Mouse (Mus musculus): ENCODE results near the gene Mfng. TPM values are rescaled to one million over a fixed set of nuclear protein-coding genes. Genes with fewer than 3 reads are reported as not detected.
A peak's percentile ranks its signal among the peaks of the same experiment; 100 is the strongest.

Gene Mfng
- polyA plus RNA-seq, 1 experiment from 2014 or later: 7.3 TPM

DNA sequence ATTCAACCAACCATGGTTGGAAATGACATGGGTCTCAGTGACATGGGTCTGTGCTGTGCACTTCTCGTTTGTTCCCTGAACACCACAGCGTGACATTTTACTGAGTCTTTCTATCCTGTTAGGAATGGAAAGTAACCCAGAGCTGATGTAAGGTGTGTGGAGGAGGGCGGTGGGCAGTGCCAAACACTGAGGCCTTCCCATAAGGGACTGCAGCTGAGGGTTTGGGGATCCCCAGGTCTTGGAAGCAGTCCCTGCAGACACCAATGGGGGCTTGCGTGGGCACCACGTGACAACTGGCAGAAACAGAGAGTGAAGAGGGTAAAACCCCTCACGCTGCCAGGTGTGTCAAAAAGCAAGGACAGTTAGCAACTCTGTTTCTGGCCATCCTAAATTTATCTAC is 15.1 kb downstream of the Mfng start:
- Histone ChIP-seq H3K4me3 (no peak overlapping the region), H3K4me1 (replicated peaks) (no peaks in the 10 kb centered on the region), H3K4me2 (no peak overlapping the region), H3K27ac (ENCODE audit: poor library complexity, severe bottlenecking) (no peak overlapping the region), H3K36me3 (no peaks in the 10 kb centered on the region), H3K27me3 (replicated peaks) (peaks cover 11% of the 10 kb centered on the region; the same call in 1 of the 2 replicates), H3K9ac (no peak overlapping the region), H3K9me3 (replicated peaks) (no peaks in the 10 kb centered on the region)
- no peak for ATAC-seq (ENCODE audit: insufficient number of reproducible peaks, low FRiP score)
- WGBS: 82% methylated on average over 6 of the region's 6 CpGs

DNA sequence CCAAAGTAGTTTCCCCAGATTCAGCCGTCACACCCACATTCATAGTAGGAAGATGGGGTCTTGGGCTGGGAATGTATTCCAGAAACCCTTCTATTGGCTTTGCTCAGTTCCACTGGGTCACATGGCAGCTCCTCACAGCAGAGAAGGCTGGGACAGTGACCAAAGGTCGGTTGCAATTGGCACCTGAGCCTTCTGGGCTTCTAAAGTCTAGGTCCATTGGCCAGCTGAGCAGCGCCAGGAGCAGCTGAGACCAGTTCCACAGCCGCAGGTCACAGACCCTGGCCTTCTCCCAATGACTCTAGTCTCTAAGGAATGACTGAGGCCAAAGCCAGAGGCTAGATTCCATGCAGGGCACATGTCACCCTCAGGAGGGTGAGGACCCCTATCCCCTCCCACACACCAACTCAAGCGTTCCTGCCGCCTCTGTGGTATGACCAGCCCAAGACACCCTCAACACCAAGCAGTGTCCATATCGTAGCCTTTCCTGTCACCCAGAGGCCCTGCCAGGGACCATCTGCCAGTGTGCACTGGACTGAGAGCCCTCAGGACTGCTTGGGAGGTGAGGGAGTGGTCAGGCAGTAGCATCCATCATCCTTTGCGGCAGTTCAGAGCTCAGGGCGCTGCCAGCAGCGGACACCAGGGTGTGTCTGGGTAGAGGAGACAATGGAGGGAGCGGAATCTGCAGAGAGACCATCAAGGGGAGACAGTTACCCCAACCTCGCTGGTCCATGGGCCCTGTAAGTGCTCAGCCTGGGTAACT is 17.1 kb downstream of the Mfng start:
- Histone ChIP-seq H3K36me3 (no peaks in the 10 kb centered on the region), H3K27me3 (replicated peaks) (peaks cover 7% of the 10 kb centered on the region; the same call in 1 of the 2 replicates), H3K9ac (no peak overlapping the region), H3K4me3 (no peak overlapping the region), H3K9me3 (replicated peaks) (no peaks in the 10 kb centered on the region), H3K27ac (ENCODE audit: poor library complexity, severe bottlenecking) (no peak overlapping the region), H3K4me2 (no peak overlapping the region), H3K4me1 (replicated peaks) (no peaks in the 10 kb centered on the region)
- no peak for ATAC-seq (ENCODE audit: insufficient number of reproducible peaks, low FRiP score)
- WGBS: 77% methylated on average over 12 of the region's 12 CpGs

DNA sequence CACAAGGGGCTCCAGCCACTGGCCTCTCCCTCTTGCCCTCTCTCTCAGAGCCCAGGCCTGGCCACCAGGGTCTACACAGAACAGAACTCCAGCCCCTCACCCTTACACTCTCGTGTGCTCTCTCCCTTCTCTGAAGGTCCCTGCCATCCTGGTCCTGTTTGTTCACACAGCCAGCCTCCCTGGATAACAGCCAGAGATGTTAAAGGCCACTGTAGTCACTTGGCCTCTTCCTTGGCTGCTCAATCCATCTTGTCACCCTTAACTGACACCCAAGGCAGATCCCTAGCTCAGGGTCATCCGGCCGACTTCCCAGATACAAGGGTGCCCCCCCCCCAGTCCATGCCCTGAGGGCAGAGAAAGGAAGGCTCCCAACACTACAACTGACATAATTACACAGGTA is 18.0 kb downstream of the Mfng start:
- H3K4me3 ChIP-seq: no peak overlapping the region
- no peaks in the 10 kb centered on the region for H3K9me3 ChIP-seq (replicated peaks)
- 66% methylated on average over 3 of the region's 3 CpGs for WGBS
- H3K36me3 ChIP-seq: no peaks in the 10 kb centered on the region
- H3K27me3 ChIP-seq (replicated peaks): peaks cover 7% of the 10 kb centered on the region; the same call in 1 of the 2 replicates
- H3K4me2 ChIP-seq: no peak overlapping the region
- no peak overlapping the region for H3K27ac ChIP-seq (ENCODE audit: poor library complexity, severe bottlenecking)
- no peak for ATAC-seq (ENCODE audit: insufficient number of reproducible peaks, low FRiP score)
- no peak overlapping the region for H3K9ac ChIP-seq
- H3K4me1 ChIP-seq (replicated peaks): no peaks in the 10 kb centered on the region

DNA sequence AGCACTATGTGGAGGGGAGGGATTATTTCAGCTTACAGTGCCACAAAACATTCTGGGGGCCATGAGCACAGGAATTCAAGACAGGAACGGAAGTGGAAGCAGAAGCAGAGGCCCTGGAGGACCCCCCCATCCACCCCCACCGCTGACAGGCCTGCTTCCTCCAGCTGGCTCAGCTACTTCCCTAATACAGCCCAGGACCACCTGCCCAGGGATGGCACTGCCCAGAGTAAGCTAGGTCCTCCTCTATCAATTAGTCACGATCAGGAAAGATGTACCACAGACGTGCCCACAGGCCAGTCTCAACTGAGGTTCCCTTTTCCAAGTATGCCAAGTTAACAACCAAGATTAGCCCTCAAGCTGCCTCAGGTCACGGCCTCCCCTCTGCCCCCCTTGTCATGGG is 19.1 kb downstream of the Mfng start:
- H3K4me3 ChIP-seq: no peak overlapping the region
- no peaks in the 10 kb centered on the region for H3K9me3 ChIP-seq (replicated peaks)
- peaks cover 7% of the 10 kb centered on the region; the same call in 1 of the 2 replicates for H3K27me3 ChIP-seq (replicated peaks)
- no peaks in the 10 kb centered on the region for H3K36me3 ChIP-seq
- 60% methylated on average over 5 of the region's 5 CpGs for WGBS
- ATAC-seq (ENCODE audit: insufficient number of reproducible peaks, low FRiP score): no peak
- no peak overlapping the region for H3K4me2 ChIP-seq
- no peak overlapping the region for H3K27ac ChIP-seq (ENCODE audit: poor library complexity, severe bottlenecking)
- no peak overlapping the region for H3K9ac ChIP-seq
- H3K4me1 ChIP-seq (replicated peaks): no peaks in the 10 kb centered on the region

DNA sequence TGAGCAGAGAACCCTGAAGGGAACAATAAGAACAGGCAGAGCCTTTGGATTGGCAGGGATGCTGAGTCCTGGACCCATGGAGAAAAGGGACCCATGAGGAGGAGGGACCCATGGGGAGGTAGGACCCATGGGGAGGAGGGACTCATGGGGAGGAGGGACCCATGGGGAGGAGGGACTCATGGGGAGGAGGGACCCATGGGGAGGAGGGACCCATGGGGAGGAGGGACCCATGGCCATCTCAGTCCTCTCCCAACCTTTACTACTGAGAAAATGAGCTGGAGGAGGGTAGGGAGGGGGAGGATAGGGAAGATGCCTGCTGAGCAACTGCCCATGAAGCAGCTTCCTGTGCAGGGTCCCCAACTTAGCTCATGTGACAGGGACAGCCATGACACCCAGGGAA is 20.3 kb downstream of the Mfng start:
- Histone ChIP-seq H3K36me3 (no peaks in the 10 kb centered on the region), H3K4me1 (replicated peaks) (no peaks in the 10 kb centered on the region), H3K27ac (ENCODE audit: poor library complexity, severe bottlenecking) (no peak overlapping the region), H3K9ac (no peak overlapping the region), H3K9me3 (replicated peaks) (no peaks in the 10 kb centered on the region), H3K27me3 (replicated peaks) (peaks cover 7% of the 10 kb centered on the region; the same call in 1 of the 2 replicates), H3K4me3 (no peak overlapping the region), H3K4me2 (no peak overlapping the region)
- no peak for ATAC-seq (ENCODE audit: insufficient number of reproducible peaks, low FRiP score)

DNA sequence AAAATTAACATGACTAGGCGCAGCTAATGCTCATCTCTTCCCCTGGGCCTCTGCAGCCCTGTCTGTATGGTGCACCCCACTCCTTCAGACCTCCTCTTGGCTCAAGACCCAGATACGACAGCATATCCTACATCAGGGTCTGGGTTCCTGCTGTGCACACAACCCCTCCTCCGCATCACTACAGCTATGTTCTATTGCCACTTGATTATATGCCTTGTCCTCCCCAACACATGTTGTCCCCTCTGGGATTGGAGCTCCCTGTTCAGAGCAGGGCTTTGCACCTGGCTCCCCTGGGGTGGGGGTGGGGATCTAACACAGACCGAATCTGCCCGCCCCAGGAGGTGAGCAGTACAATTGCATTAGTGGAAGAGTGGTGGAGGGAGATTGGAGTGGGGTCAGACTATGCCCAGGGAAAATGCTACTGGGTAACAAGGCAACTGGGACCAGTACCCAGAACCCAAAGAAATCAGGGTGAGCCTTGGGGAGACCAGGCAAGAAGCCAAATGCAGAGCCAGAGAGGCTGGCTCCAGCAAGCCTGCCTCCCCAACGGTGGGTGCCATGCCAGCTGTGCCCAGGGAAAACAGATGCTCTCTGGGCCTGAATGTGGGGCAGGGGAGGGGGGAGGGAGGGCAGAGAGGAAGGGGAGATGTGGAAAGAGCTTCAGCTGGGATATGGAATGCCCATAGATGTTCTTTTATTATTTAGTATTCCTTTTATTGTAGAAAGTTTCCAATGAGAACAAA is 22.5 kb downstream of the Mfng start:
- Histone ChIP-seq H3K4me3 (no peak overlapping the region), H3K27ac (ENCODE audit: poor library complexity, severe bottlenecking) (no peak overlapping the region), H3K27me3 (replicated peaks) (0 out of 2 replicates have a peak, but pooled peaks cover 4% of the 10 kb centered on the region), H3K4me2 (no peak overlapping the region), H3K9ac (no peak overlapping the region), H3K36me3 (no peaks in the 10 kb centered on the region), H3K9me3 (replicated peaks) (no peaks in the 10 kb centered on the region), H3K4me1 (replicated peaks) (no peaks in the 10 kb centered on the region)
- ATAC-seq (ENCODE audit: insufficient number of reproducible peaks, low FRiP score): no peak; the same call in 1 of the 2 replicates
- 52% methylated on average over 6 of the region's 6 CpGs for WGBS

DNA sequence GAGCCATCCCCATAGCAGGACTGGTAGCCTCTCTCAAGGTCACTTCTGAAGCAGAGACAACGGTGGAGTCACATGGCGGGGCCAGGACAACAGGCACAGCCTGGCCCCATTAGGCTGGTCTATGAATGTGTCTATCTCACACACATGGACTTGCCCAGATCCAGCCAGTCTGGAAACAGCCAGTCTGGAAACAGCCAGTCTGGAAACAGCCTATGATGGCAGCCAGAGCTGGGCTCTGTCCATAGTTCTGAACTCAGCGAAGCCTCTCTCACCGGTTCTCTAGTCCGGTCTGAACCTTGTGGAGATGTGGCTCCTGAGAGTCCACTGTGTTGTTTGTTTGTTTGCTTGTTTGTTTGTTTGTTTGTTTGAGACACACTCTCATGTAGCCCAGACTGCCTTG is 23.4 kb downstream of the Mfng start:
- H3K4me1 ChIP-seq (replicated peaks): no peaks in the 10 kb centered on the region
- 0 out of 2 replicates have a peak, but pooled peaks cover 4% of the 10 kb centered on the region for H3K27me3 ChIP-seq (replicated peaks)
- no peaks in the 10 kb centered on the region for H3K36me3 ChIP-seq
- 37% methylated on average over 5 of the region's 5 CpGs for WGBS
- no peaks in the 10 kb centered on the region for H3K9me3 ChIP-seq (replicated peaks)
- no peak overlapping the region for H3K4me2 ChIP-seq
- no peak overlapping the region for H3K27ac ChIP-seq (ENCODE audit: poor library complexity, severe bottlenecking)
- ATAC-seq (ENCODE audit: insufficient number of reproducible peaks, low FRiP score): no peak
- no peak overlapping the region for H3K4me3 ChIP-seq
- no peak overlapping the region for H3K9ac ChIP-seq

DNA sequence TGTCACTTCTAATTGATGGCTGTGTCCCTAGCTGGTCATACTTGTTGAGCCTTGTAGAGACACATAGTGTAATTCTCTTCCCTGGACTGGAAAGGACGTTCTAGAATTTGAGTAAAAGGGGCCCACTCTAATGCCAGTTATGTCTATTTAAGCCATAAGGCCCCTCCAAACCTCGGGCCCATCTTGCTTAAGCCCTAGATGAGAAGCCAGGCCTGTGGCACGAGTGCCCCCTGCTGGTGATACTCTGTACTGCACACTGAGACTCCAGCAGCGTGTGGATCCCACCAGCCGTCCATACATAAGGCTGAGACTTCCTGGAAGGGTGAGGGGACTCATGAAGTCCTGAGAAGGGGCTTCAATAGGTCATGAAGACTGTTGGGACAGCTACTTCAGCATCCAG is 29.1 kb downstream of the Mfng start:
- Histone ChIP-seq H3K27ac (ENCODE audit: poor library complexity, severe bottlenecking) (no peak overlapping the region), H3K4me2 (no peak overlapping the region), H3K9ac (no peak overlapping the region), H3K27me3 (replicated peaks) (peaks cover 32% of the 10 kb centered on the region; the same call in 1 of the 2 replicates), H3K36me3 (no peaks in the 10 kb centered on the region), H3K9me3 (replicated peaks) (no peaks in the 10 kb centered on the region; the same call in 1 of the 2 replicates), H3K4me3 (no peak overlapping the region), H3K4me1 (replicated peaks) (no peaks in the 10 kb centered on the region)
- ATAC-seq (ENCODE audit: insufficient number of reproducible peaks, low FRiP score): 0 out of 2 replicates have a peak, but pooled peaks have one; percentile 45
- 6% methylated on average over 5 of the region's 5 CpGs for WGBS

DNA sequence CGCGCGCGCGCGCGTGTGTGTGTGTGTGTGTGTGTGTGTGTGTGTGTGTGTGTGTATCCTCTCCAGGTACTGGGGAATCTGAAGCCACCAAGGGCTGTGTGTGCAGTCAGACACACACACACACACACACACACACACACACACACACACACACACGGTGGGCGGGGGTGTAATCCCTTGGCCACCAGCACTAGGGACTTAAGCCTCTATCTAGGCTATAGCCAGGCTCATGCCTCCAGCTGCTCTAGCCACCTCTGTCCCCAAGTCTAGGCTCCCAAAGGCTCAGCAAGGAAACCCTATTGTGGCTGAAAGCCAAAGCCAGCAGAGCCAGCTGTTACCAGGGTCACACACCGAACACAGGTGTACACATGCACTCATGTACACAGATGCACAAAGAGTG is 30.4 kb downstream of the Mfng start:
- Histone ChIP-seq H3K36me3 (no peaks in the 10 kb centered on the region), H3K9ac (no peak overlapping the region), H3K4me3 (no peak overlapping the region), H3K4me2 (no peak overlapping the region), H3K27ac (ENCODE audit: poor library complexity, severe bottlenecking) (no peak overlapping the region), H3K4me1 (replicated peaks) (no peaks in the 10 kb centered on the region), H3K9me3 (replicated peaks) (no peaks in the 10 kb centered on the region; the same call in 1 of the 2 replicates), H3K27me3 (replicated peaks) (peaks cover 32% of the 10 kb centered on the region; the same call in 1 of the 2 replicates)
- 90% methylated on average over 7 of the region's 10 CpGs for WGBS
- no peak for ATAC-seq (ENCODE audit: insufficient number of reproducible peaks, low FRiP score)

DNA sequence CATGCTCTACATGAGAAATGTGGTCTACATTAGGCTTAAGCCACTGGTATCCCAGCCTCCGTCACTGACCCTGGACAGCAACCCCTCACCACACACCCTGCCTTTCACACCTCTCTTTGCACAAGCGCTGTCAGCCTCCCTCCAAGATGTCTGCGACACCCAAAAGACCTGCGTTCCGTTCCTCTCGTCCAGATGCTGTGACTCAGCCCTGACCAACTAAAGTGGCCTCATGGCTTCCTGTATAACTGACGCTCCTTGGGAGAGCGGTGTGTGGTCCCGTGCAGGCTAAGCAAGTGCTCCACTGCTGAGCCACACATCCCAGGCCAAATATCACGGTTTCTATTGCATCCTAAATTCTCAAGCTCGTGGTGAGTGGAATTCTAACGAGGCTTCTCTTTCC is 32.6 kb downstream of the Mfng start:
- H3K4me3 ChIP-seq: no peak overlapping the region
- no peaks in the 10 kb centered on the region; the same call in 1 of the 2 replicates for H3K9me3 ChIP-seq (replicated peaks)
- WGBS: 53% methylated on average over 12 of the region's 12 CpGs
- H3K27me3 ChIP-seq (replicated peaks): peaks cover 47% of the 10 kb centered on the region
- ATAC-seq (ENCODE audit: insufficient number of reproducible peaks, low FRiP score): no peak
- no peak overlapping the region for H3K9ac ChIP-seq
- no peak overlapping the region for H3K4me2 ChIP-seq
- H3K36me3 ChIP-seq: no peaks in the 10 kb centered on the region
- no peaks in the 10 kb centered on the region for H3K4me1 ChIP-seq (replicated peaks)
- H3K27ac ChIP-seq (ENCODE audit: poor library complexity, severe bottlenecking): no peak overlapping the region

DNA sequence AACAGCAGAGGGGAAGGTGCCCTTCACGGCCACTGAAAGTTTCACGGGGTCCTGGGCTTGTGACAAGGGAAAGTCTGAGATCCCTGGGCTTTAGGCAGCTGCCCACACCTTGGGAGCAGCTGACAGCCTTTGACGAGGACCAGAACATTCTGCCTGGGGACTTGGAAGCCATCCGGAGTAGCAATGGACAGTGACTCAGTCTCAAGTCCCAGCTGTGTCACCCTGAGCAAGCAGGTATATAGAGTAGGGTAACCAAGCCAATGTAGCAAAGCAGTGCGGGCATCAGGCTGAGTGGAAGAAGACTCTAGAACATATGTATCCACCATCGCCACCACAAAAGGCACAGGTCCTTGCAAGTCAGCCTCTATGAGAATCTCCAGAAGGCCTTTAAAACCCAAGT is 36.1 kb downstream of the Mfng start:
- Histone ChIP-seq H3K36me3 (no peaks in the 10 kb centered on the region), H3K4me2 (no peak overlapping the region), H3K9me3 (replicated peaks) (no peaks in the 10 kb centered on the region; the same call in 1 of the 2 replicates), H3K4me1 (replicated peaks) (no peaks in the 10 kb centered on the region), H3K9ac (no peak overlapping the region), H3K27ac (ENCODE audit: poor library complexity, severe bottlenecking) (no peak overlapping the region), H3K4me3 (no peak overlapping the region), H3K27me3 (replicated peaks) (peaks cover 44% of the 10 kb centered on the region)
- 41% methylated on average over 6 of the region's 6 CpGs for WGBS
- no peak for ATAC-seq (ENCODE audit: insufficient number of reproducible peaks, low FRiP score)

Data from heart, embryonic 12.5 days (tissue).